Mouse (Mus musculus) intestine, postnatal 0 days (tissue): ENCODE results near the gene Cnga2. TPM values are rescaled to one million over a fixed set of nuclear protein-coding genes. Genes with fewer than 3 reads are reported as not detected.
"Not testable (repeated sequence)": the region's sequence is repeated elsewhere in the genome, so short reads cannot be mapped to it uniquely, and the experiment has no call there.

Source experiments
- ATAC-seq: fragments of 200-750 bp; cut with Nextera tagmentation; 2 replicates; pipeline ENCODE4 v1.8.0; 2017; ENCODE audit warnings: mild to moderate bottlenecking, moderate TSS enrichment, moderate library complexity
- H3K27ac ChIP-seq: fragments of 300-500 bp; sonication (generic); 2 replicates; pipeline ENCODE4 v1.5.1; 2014; ENCODE audit warnings: mild to moderate bottlenecking, low read depth, low read length, moderate library complexity
- H3K27me3 ChIP-seq: fragments of 300-500 bp; sonication (generic); replicated peaks from 2 replicates; pipeline ENCODE4 v1.6.1; 2014; ENCODE audit warnings: low read length, mixed read lengths; ENCODE audit not compliant: control insufficient read depth, insufficient read depth
- H3K36me3 ChIP-seq: fragments of 300-500 bp; sonication (generic); 2 replicates; pipeline ENCODE4 v1.6.1; 2014; ENCODE audit warnings: mild to moderate bottlenecking, moderate library complexity; ENCODE audit not compliant: control insufficient read depth, insufficient read depth
- H3K4me1 ChIP-seq: fragments of 300-500 bp; sonication (generic); replicated peaks from 2 replicates; pipeline ENCODE4 v1.6.1; 2014; ENCODE audit warnings: antibody characterized with exemption, low read length, mixed read lengths; ENCODE audit not compliant: control insufficient read depth, insufficient read depth
- H3K4me2 ChIP-seq: fragments of 300-500 bp; sonication (generic); replicated peaks from 2 replicates; pipeline ENCODE4 v1.6.1; 2014; ENCODE audit warnings: low read depth, mild to moderate bottlenecking, moderate library complexity
- H3K4me3 ChIP-seq: fragments of 300-500 bp; sonication (generic); 2 replicates; pipeline ENCODE4 v1.5.1; 2014; ENCODE audit warnings: low read depth, low read length
- H3K9ac ChIP-seq: fragments of 300-500 bp; sonication (generic); 2 replicates; pipeline ENCODE4 v1.6.1; 2014; ENCODE audit warnings: mild to moderate bottlenecking, low read depth, low read length
- H3K9me3 ChIP-seq: fragments of 300-500 bp; sonication (generic); 2 replicates; pipeline ENCODE4 v1.6.1; 2016; ENCODE audit warnings: mixed run types; ENCODE audit not compliant: control insufficient read depth
- CTCF ChIP-seq: sonication (generic); IDR thresholded peaks from 2 replicates; pipeline ENCODE4 v1.5.1; 2016; ENCODE audit warnings: low read depth, mild to moderate bottlenecking, control low read depth, antibody characterized with exemption, moderate library complexity
- WGBS: fragments of 180-500 bp; shearing (Covaris S2); extraction: QIAGEN DNeasy Blood & Tissue Kit; methylation state at CpG from one replicate; pipeline ENCODE4 v1.1.7; 2014; 5-methylcytosine and 5-hydroxymethylcytosine counted together
- polyA plus RNA-seq: library from polyadenylated mRNA; unstranded; fragments of >200 nt; fragmentation: Nextera tagmentation; extraction: Ambion mirVana; gene quantifications from 2 replicates; pipeline ENCODE4 v1.2.1, GENCODE M21; 2015

Cnga2 gene
- polyA plus RNA-seq, 1 experiment from 2014 or later, result not detected

- no peaks in the 10 kb centered on the region for H3K9me3 ChIP-seq
- no peak overlapping the region for H3K4me3 ChIP-seq
- H3K4me1 ChIP-seq, result no peaks in the 10 kb centered on the region
- H3K4me2 ChIP-seq, result no peak overlapping the region
- 77% methylated on average over 6 of the region's 6 CpGs for WGBS
- no peak overlapping the region for H3K27ac ChIP-seq
- TF ChIP-seq CTCF, result no peak
- no peaks in the 10 kb centered on the region for H3K36me3 ChIP-seq
- ATAC-seq, result no peak
- no peak overlapping the region for H3K9ac ChIP-seq
- no peaks in the 10 kb centered on the region for H3K27me3 ChIP-seq
Observed at GRCm38 (mm10) chrX:71968816-71969215, 22.8 kb upstream of the Cnga2 start.

GRCm38 (mm10) chrX:71971325-71971724, 20.3 kb upstream of the Cnga2 start:
- H3K9ac ChIP-seq, result no peak overlapping the region
- H3K4me2 ChIP-seq, result no peak overlapping the region
- H3K27me3 ChIP-seq, result no peaks in the 10 kb centered on the region
- 80% methylated on average over 5 of the region's 5 CpGs for WGBS
- no peaks in the 10 kb centered on the region for H3K4me1 ChIP-seq
- no peak overlapping the region for H3K4me3 ChIP-seq
- H3K9me3 ChIP-seq, result no peaks in the 10 kb centered on the region
- H3K27ac ChIP-seq, result no peak overlapping the region
- no peaks in the 10 kb centered on the region for H3K36me3 ChIP-seq
- no peak for ATAC-seq
- no peak for TF ChIP-seq CTCF

GRCm38 (mm10) chrX:71972686-71973085, 19.0 kb upstream of the Cnga2 start, which contains the start of gene Fate1:
Fate1 (plus strand) TSS chrX:71972986.
- no peak for ATAC-seq
- WGBS, result 64% methylated on average over 2 of the region's 2 CpGs
- Histone ChIP-seq H3K27ac (no peak within 1 kb of the TSS), H3K4me3 (no peak within 1 kb of the TSS), H3K9me3 (no peaks in the 10 kb centered on the region), H3K27me3 (no peaks in the 10 kb centered on the region), H3K36me3 (no peaks in the 10 kb centered on the region), H3K9ac (no peak within 1 kb of the TSS), H3K4me1 (no peaks in the 10 kb centered on the region), H3K4me2 (no peak within 1 kb of the TSS)
- no peak for TF ChIP-seq CTCF

- not testable (repeated sequence) for H3K4me1 ChIP-seq, H3K4me3 ChIP-seq, H3K9ac ChIP-seq, H3K27me3 ChIP-seq, ATAC-seq, H3K36me3 ChIP-seq, H3K4me2 ChIP-seq, H3K27ac ChIP-seq, H3K9me3 ChIP-seq
Observed at GRCm38 (mm10) chrX:71977681-71978080, 14.0 kb upstream of the Cnga2 start.

- TF ChIP-seq CTCF, result no peak
- no peak overlapping the region for H3K4me2 ChIP-seq
- no peaks in the 10 kb centered on the region for H3K9me3 ChIP-seq
- no peak overlapping the region for H3K4me3 ChIP-seq
- H3K27ac ChIP-seq, result no peak overlapping the region
- no peaks in the 10 kb centered on the region for H3K27me3 ChIP-seq
- no peak overlapping the region for H3K9ac ChIP-seq
- H3K4me1 ChIP-seq, result no peaks in the 10 kb centered on the region
- no peak for ATAC-seq
- no peaks in the 10 kb centered on the region for H3K36me3 ChIP-seq
- 47% methylated on average over 3 of the region's 3 CpGs for WGBS
Observed at GRCm38 (mm10) chrX:71980443-71980842, 11.2 kb upstream of the Cnga2 start.

GRCm38 (mm10) chrX:71981322-71981721, 10.3 kb upstream of the Cnga2 start:
- Histone ChIP-seq H3K9ac (no peak overlapping the region), H3K9me3 (no peaks in the 10 kb centered on the region), H3K4me2 (no peak overlapping the region), H3K4me1 (no peaks in the 10 kb centered on the region), H3K36me3 (no peaks in the 10 kb centered on the region), H3K4me3 (no peak overlapping the region), H3K27ac (no peak overlapping the region), H3K27me3 (no peaks in the 10 kb centered on the region)
- ATAC-seq, result no peak
- 57% methylated on average over 2 of the region's 2 CpGs for WGBS
- TF ChIP-seq CTCF, result no peak

GRCm38 (mm10) chrX:71983205-71983604, 8.4 kb upstream of the Cnga2 start:
- H3K27ac ChIP-seq, result no peak overlapping the region
- H3K36me3 ChIP-seq, result no peaks in the 10 kb centered on the region
- WGBS, result 74% methylated on average over 2 of the region's 2 CpGs
- no peak for ATAC-seq
- no peak overlapping the region for H3K4me2 ChIP-seq
- H3K4me1 ChIP-seq, result no peaks in the 10 kb centered on the region
- H3K27me3 ChIP-seq, result no peaks in the 10 kb centered on the region
- H3K9me3 ChIP-seq, result no peaks in the 10 kb centered on the region
- TF ChIP-seq CTCF, result no peak
- H3K9ac ChIP-seq, result no peak overlapping the region
- no peak overlapping the region for H3K4me3 ChIP-seq
